Mouse (Mus musculus) embryonic facial prominence, embryonic 13.5 days (tissue): Measurements from ENCODE around the gene Vmn1r40. TPM values are rescaled to one million over a fixed set of nuclear protein-coding genes. Genes with fewer than 3 reads are reported as not detected.

Experiments
- ATAC-seq: fragments of 200-750 bp; cut with Nextera tagmentation; 2 replicates; pipeline ENCODE4 v1.8.0; 2017; ENCODE audit warnings: low read depth; ENCODE audit not compliant: insufficient number of reproducible peaks, insufficient read depth, low FRiP score, low TSS enrichment
- H3K27ac ChIP-seq: fragments of 300-500 bp; sonication (generic); 2 replicates; pipeline ENCODE4 v1.5.1; 2015; ENCODE audit warnings: moderate library complexity, mild to moderate bottlenecking, inconsistent platforms
- H3K27me3 ChIP-seq: fragments of 300-500 bp; sonication (generic); 2 replicates; pipeline ENCODE4 v1.6.1; 2015; ENCODE audit warnings: mild to moderate bottlenecking, inconsistent platforms
- H3K36me3 ChIP-seq: fragments of 300-500 bp; sonication (generic); 2 replicates; pipeline ENCODE4 v1.6.1; 2015; ENCODE audit warnings: mild to moderate bottlenecking, inconsistent platforms
- H3K4me1 ChIP-seq: fragments of 300-500 bp; sonication (generic); 2 replicates; pipeline ENCODE4 v1.6.1; 2015; ENCODE audit warnings: inconsistent platforms
- H3K4me2 ChIP-seq: fragments of 300-500 bp; sonication (generic); 2 replicates; pipeline ENCODE4 v1.6.1; 2015; ENCODE audit warnings: moderate library complexity, mild to moderate bottlenecking, inconsistent platforms
- H3K4me3 ChIP-seq: fragments of 300-500 bp; sonication (generic); 2 replicates; pipeline ENCODE4 v1.5.1; 2015; ENCODE audit warnings: mild to moderate bottlenecking, inconsistent platforms
- H3K9ac ChIP-seq: fragments of 300-500 bp; sonication (generic); 2 replicates; pipeline ENCODE4 v1.6.1; 2015; ENCODE audit warnings: mild to moderate bottlenecking, inconsistent platforms
- H3K9me3 ChIP-seq: fragments of 300-500 bp; sonication (generic); 2 replicates; pipeline ENCODE4 v1.6.1; 2016; ENCODE audit warnings: inconsistent platforms
- WGBS: fragments of 180-500 bp; shearing (Covaris S2); methylation state at CpG from one replicate; pipeline ENCODE4 v1.1.7; 2015; ENCODE audit warnings: mixed read lengths; 5-methylcytosine and 5-hydroxymethylcytosine counted together
- polyA plus RNA-seq: library from polyadenylated mRNA; unstranded; fragments of >200 nt; fragmentation: Nextera tagmentation; extraction: Ambion mirVana; gene quantifications from 2 replicates; pipeline ENCODE4 v1.2.1, GENCODE M21; 2015

Vmn1r40 gene
- polyA plus RNA-seq, result not detected in 2 replicates

- Histone ChIP-seq H3K27me3 (no peaks in the 10 kb centered on the region), H3K9ac (no peak within 1 kb of the TSS), H3K4me1 (no peaks in the 10 kb centered on the region), H3K36me3 (no peaks in the 10 kb centered on the region), H3K27ac (no peak within 1 kb of the TSS), H3K4me3 (no peak within 1 kb of the TSS), H3K9me3 (no peaks in the 10 kb centered on the region), H3K4me2 (no peak within 1 kb of the TSS)
- no peak for ATAC-seq
- WGBS, result 77% methylated on average over 4 of the region's 4 CpGs
Measured at GRCm38 (mm10) chr6:89707240-89707639, at the start of gene Vmn1r40. Gene Vmn1r40, plus strand, starts transcription at chr6:89707540.

- peaks cover 11% of the 10 kb centered on the region; the same call in 1 of the 2 replicates for H3K36me3 ChIP-seq
- H3K4me2 ChIP-seq, result no peak overlapping the region
- WGBS, result 72% methylated on average over 3 of the region's 3 CpGs
- H3K27me3 ChIP-seq, result no peaks in the 10 kb centered on the region
- no peaks in the 10 kb centered on the region for H3K4me1 ChIP-seq
- no peaks in the 10 kb centered on the region for H3K9me3 ChIP-seq
- no peak overlapping the region for H3K27ac ChIP-seq
- no peak overlapping the region for H3K9ac ChIP-seq
- H3K4me3 ChIP-seq, result no peak overlapping the region
- ATAC-seq, result no peak
Measured at GRCm38 (mm10) chr6:89658342-89658741, 49.0 kb upstream of the Vmn1r40 start.

GRCm38 (mm10) chr6:89658931-89659330, 48.4 kb upstream of the Vmn1r40 start:
- Histone ChIP-seq H3K36me3 (peaks cover 16% of the 10 kb centered on the region), H3K27ac (no peak overlapping the region), H3K4me3 (no peak overlapping the region), H3K9me3 (no peaks in the 10 kb centered on the region), H3K27me3 (no peaks in the 10 kb centered on the region), H3K4me2 (no peak overlapping the region), H3K9ac (no peak overlapping the region), H3K4me1 (no peaks in the 10 kb centered on the region)
- no peak for ATAC-seq
- WGBS, result 88% methylated on average over 6 of the region's 6 CpGs

- H3K27ac ChIP-seq, result no peak overlapping the region
- WGBS, result 33% methylated on average over 7 of the region's 7 CpGs
- ATAC-seq, result no peak
- H3K4me1 ChIP-seq, result no peaks in the 10 kb centered on the region
- H3K9ac ChIP-seq, result no peak overlapping the region
- no peak overlapping the region for H3K4me2 ChIP-seq
- no peaks in the 10 kb centered on the region for H3K27me3 ChIP-seq
- peaks cover 19% of the 10 kb centered on the region for H3K36me3 ChIP-seq
- H3K4me3 ChIP-seq, result no peak overlapping the region
- no peaks in the 10 kb centered on the region for H3K9me3 ChIP-seq
Measured at GRCm38 (mm10) chr6:89659692-89660423, 47.5 kb upstream of the Vmn1r40 start.

- 75% methylated on average over 1 of the region's 1 CpGs for WGBS
- no peaks in the 10 kb centered on the region for H3K27me3 ChIP-seq
- no peak overlapping the region for H3K27ac ChIP-seq
- H3K36me3 ChIP-seq, result peaks cover 19% of the 10 kb centered on the region
- no peaks in the 10 kb centered on the region for H3K9me3 ChIP-seq
- H3K9ac ChIP-seq, result no peak overlapping the region
- no peak for ATAC-seq
- H3K4me3 ChIP-seq, result no peak overlapping the region
- no peaks in the 10 kb centered on the region for H3K4me1 ChIP-seq
- H3K4me2 ChIP-seq, result no peak overlapping the region
Measured at GRCm38 (mm10) chr6:89660490-89660889, 46.9 kb upstream of the Vmn1r40 start.

GRCm38 (mm10) chr6:89662521-89662920, 44.8 kb upstream of the Vmn1r40 start:
- no peak overlapping the region for H3K4me2 ChIP-seq
- H3K4me1 ChIP-seq, result no peaks in the 10 kb centered on the region
- H3K9ac ChIP-seq, result no peak overlapping the region
- no peaks in the 10 kb centered on the region for H3K27me3 ChIP-seq
- H3K36me3 ChIP-seq, result peaks cover 13% of the 10 kb centered on the region
- 86% methylated on average over 3 of the region's 3 CpGs for WGBS
- no peak overlapping the region for H3K27ac ChIP-seq
- H3K9me3 ChIP-seq, result no peaks in the 10 kb centered on the region
- ATAC-seq, result no peak
- H3K4me3 ChIP-seq, result no peak overlapping the region

GRCm38 (mm10) chr6:89665155-89665554, 42.2 kb upstream of the Vmn1r40 start:
- Histone ChIP-seq H3K27ac (no peak overlapping the region), H3K4me2 (no peak overlapping the region), H3K4me3 (no peak overlapping the region), H3K36me3 (peaks cover 21% of the 10 kb centered on the region), H3K27me3 (no peaks in the 10 kb centered on the region), H3K9me3 (no peaks in the 10 kb centered on the region), H3K4me1 (no peaks in the 10 kb centered on the region), H3K9ac (no peak overlapping the region)
- 54% methylated on average over 8 of the region's 8 CpGs for WGBS
- no peak for ATAC-seq

GRCm38 (mm10) chr6:89665667-89666066, 41.7 kb upstream of the Vmn1r40 start:
- Histone ChIP-seq H3K9ac (no peak overlapping the region), H3K4me2 (no peak overlapping the region), H3K27me3 (no peaks in the 10 kb centered on the region), H3K4me1 (no peaks in the 10 kb centered on the region), H3K4me3 (no peak overlapping the region), H3K36me3 (peaks cover 21% of the 10 kb centered on the region), H3K9me3 (no peaks in the 10 kb centered on the region), H3K27ac (no peak overlapping the region)
- WGBS, result 79% methylated on average over 7 of the region's 7 CpGs
- no peak for ATAC-seq

GRCm38 (mm10) chr6:89666976-89667375, 40.4 kb upstream of the Vmn1r40 start:
- Histone ChIP-seq H3K9ac (no peak overlapping the region), H3K4me2 (no peak overlapping the region), H3K27ac (no peak overlapping the region), H3K36me3 (peaks cover 21% of the 10 kb centered on the region), H3K27me3 (no peaks in the 10 kb centered on the region), H3K4me3 (no peak overlapping the region), H3K9me3 (no peaks in the 10 kb centered on the region), H3K4me1 (no peaks in the 10 kb centered on the region)
- no peak for ATAC-seq
- WGBS, result 86% methylated on average over 3 of the region's 3 CpGs

GRCm38 (mm10) chr6:89669556-89669955, 37.8 kb upstream of the Vmn1r40 start:
- Histone ChIP-seq H3K9ac (no peak overlapping the region), H3K27ac (no peak overlapping the region), H3K4me1 (no peaks in the 10 kb centered on the region), H3K4me3 (no peak overlapping the region), H3K27me3 (no peaks in the 10 kb centered on the region), H3K9me3 (no peaks in the 10 kb centered on the region), H3K4me2 (no peak overlapping the region), H3K36me3 (peaks cover 16% of the 10 kb centered on the region)
- ATAC-seq, result no peak
- WGBS, result 84% methylated on average over 6 of the region's 6 CpGs

GRCm38 (mm10) chr6:89671431-89671830, 35.9 kb upstream of the Vmn1r40 start:
- H3K27me3 ChIP-seq, result no peaks in the 10 kb centered on the region
- H3K27ac ChIP-seq, result no peak overlapping the region
- H3K4me3 ChIP-seq, result no peak overlapping the region
- WGBS, result 70% methylated on average over 6 of the region's 6 CpGs
- H3K4me1 ChIP-seq, result no peaks in the 10 kb centered on the region
- ATAC-seq, result no peak
- H3K36me3 ChIP-seq, result peaks cover 28% of the 10 kb centered on the region
- H3K9ac ChIP-seq, result no peak overlapping the region
- H3K4me2 ChIP-seq, result no peak overlapping the region
- H3K9me3 ChIP-seq, result no peaks in the 10 kb centered on the region

GRCm38 (mm10) chr6:89672641-89673040, 34.7 kb upstream of the Vmn1r40 start:
- H3K4me1 ChIP-seq, result no peaks in the 10 kb centered on the region
- no peak overlapping the region for H3K4me2 ChIP-seq
- no peak for ATAC-seq
- no peaks in the 10 kb centered on the region for H3K27me3 ChIP-seq
- no peak overlapping the region for H3K9ac ChIP-seq
- no peak overlapping the region for H3K4me3 ChIP-seq
- WGBS, result 85% methylated on average over 7 of the region's 7 CpGs
- no peak overlapping the region for H3K27ac ChIP-seq
- no peaks in the 10 kb centered on the region for H3K9me3 ChIP-seq
- peaks cover 28% of the 10 kb centered on the region for H3K36me3 ChIP-seq
